Mouse (Mus musculus) natural killer cell, adult 2 months (primary cell): Measurements from ENCODE around the gene Ubac1.

Experiments
- DNase-seq, 2 experiments: peaks; one replicate each; pipeline ENCODE4 v3.0.0; 2022; ENCODE audit warnings: low spot score in 2 of 2

The Ubac1 gene

GRCm38 (mm10) chr2:25975141-25975770 lies 46.3 kb downstream of the Ubac1 start:
- no peak for DNase-seq

- no peak for DNase-seq
Measured at GRCm38 (mm10) chr2:25970426-25970825, 51.1 kb downstream of the Ubac1 start.

GRCm38 (mm10) chr2:25969319-25969718 lies 52.2 kb downstream of the Ubac1 start:
- DNase-seq, result no peak

- no peak for DNase-seq
Measured at GRCm38 (mm10) chr2:25949291-25949690, 72.3 kb downstream of the Ubac1 start.
